Mouse (Mus musculus) midbrain, embryonic 16.5 days (tissue): ENCODE measurements at regions not wholly inside any gene's neighbourhood (a gene's known extent, or its start where the extent isn't known, plus 50 kb on each side); places are given as distances from the start of the nearest gene placed in this dataset.

Experiments used
- ATAC-seq: fragments of 200-750 bp; cut with Nextera tagmentation; 2 replicates; pipeline ENCODE4 v1.8.0; 2017; ENCODE audit warnings: moderate TSS enrichment
- H3K27ac ChIP-seq: fragments of 300-500 bp; sonication (generic); 2 replicates; pipeline ENCODE4 v1.5.1; 2014; ENCODE audit warnings: mild to moderate bottlenecking, low read length, mixed read lengths
- H3K27me3 ChIP-seq: fragments of 300-500 bp; sonication (generic); 2 replicates; pipeline ENCODE4 v1.6.1; 2014; ENCODE audit warnings: low read depth, low read length, mixed read lengths; ENCODE audit not compliant: control insufficient read depth, insufficient read depth
- H3K36me3 ChIP-seq: fragments of 300-500 bp; sonication (generic); 2 replicates; pipeline ENCODE4 v1.6.1; 2014; ENCODE audit warnings: mild to moderate bottlenecking, low read length, moderate library complexity, mixed read lengths; ENCODE audit not compliant: control insufficient read depth, insufficient read depth
- H3K4me1 ChIP-seq: fragments of 300-500 bp; sonication (generic); 2 replicates; pipeline ENCODE4 v1.6.1; 2014; ENCODE audit warnings: mild to moderate bottlenecking, low read length, mixed read lengths; ENCODE audit not compliant: control insufficient read depth, insufficient read depth
- H3K4me2 ChIP-seq: fragments of 300-500 bp; sonication (generic); 2 replicates; pipeline ENCODE4 v1.6.1; 2014; ENCODE audit warnings: mild to moderate bottlenecking, low read length, mixed read lengths
- H3K4me3 ChIP-seq: fragments of 300-500 bp; sonication (generic); 2 replicates; pipeline ENCODE4 v1.5.1; 2014; ENCODE audit warnings: low read depth, mild to moderate bottlenecking, low read length, moderate library complexity, mixed read lengths
- H3K9ac ChIP-seq: fragments of 300-500 bp; sonication (generic); 2 replicates; pipeline ENCODE4 v1.6.1; 2014; ENCODE audit warnings: low read depth, low read length, mixed read lengths
- H3K9me3 ChIP-seq: fragments of 300-500 bp; sonication (generic); replicated peaks from 2 replicates; pipeline ENCODE4 v1.6.1; 2014; ENCODE audit warnings: mild to moderate bottlenecking, low read length, mixed read lengths; ENCODE audit not compliant: control insufficient read depth, poor library complexity, severe bottlenecking
- WGBS: fragments of 180-500 bp; shearing (Covaris S2); extraction: QIAGEN DNeasy Blood & Tissue Kit; methylation state at CpG from one replicate; pipeline ENCODE4 v1.1.7; 2014; 5-methylcytosine and 5-hydroxymethylcytosine counted together

DNA sequence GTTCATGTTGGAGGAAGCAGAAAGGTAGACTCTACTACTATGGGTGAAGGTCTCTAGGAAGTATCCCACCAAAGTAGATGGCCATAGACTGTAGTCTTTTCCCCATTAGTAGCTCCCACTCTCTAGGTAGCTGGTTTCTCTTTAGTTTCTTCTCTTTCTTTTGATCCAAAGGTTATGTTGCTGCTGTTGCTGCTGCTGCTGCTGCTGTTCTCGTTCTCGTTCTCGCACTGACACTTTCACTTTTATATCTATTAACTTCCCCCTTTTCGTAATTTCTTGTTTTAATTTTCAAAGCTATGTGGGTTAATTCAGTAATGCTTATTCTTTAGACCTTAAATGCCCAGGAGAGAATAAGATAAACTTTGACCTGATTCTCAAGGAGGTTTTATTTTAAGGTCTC, 58.3 kb downstream of the Tmem100 start:
- WGBS, result 85% methylated on average over 4 of the region's 4 CpGs
- H3K4me2 ChIP-seq, result no peak overlapping the region
- no peak overlapping the region for H3K4me3 ChIP-seq
- no peaks in the 10 kb centered on the region for H3K9me3 ChIP-seq
- no peaks in the 10 kb centered on the region for H3K4me1 ChIP-seq
- ATAC-seq, result no peak
- H3K27me3 ChIP-seq, result no peaks in the 10 kb centered on the region
- no peak overlapping the region for H3K9ac ChIP-seq
- no peaks in the 10 kb centered on the region for H3K36me3 ChIP-seq
- H3K27ac ChIP-seq, result no peak overlapping the region

DNA sequence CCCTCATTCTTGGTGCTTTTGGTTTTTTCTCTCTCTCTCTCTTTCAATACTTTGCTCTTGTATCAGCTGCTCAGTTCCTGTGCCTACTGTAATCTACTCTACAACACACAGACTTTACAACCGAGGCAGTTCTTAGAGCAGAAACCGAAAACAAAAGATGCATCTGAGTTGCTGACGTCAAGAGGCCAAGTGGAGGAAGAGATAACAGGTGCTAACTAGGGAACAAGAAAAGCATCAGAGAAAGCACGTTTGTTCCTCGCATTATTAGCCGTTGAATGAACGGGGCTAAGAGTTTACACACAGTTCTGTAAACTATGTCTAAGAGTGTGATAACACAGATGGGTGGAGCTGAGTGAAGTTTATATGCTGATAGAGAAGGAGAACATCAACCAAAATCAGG, 63.9 kb downstream of the Tmem100 start:
- whole genome bisulfite sequencing, result 89% methylated on average over 7 of the region's 7 CpGs

DNA sequence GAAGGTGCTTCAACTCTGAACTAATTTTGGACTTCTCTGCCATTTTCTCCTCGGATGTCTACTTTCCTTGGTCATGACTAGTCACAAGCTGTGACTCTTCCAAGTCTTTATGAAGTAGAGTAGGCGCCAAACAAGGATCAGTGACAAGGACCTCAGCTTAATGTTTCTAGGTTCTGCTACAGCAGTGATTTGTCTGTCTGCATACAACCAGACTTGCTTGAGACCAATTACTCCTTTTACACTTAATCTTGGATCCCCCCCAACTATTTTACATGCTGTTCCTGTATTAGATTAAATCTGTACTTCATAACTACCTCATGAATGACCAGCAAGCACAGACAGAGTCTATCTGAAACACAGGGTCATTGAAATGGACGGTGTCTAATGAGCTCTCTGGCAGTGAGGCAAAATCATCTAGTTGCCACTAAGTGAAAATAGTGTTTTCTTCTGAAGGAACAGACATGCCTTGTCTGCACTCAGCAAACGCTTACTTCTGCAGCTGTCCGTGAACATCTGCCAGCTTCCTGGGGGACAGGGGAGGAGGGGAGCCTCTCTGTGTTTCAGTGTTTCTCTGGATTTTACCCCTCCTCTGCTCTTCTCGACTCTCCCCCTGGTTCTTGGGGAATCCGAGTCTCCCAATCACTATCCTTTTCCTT, 64.7 kb downstream of the Tmem100 start:
- Histone ChIP-seq H3K4me2 (no peak overlapping the region), H3K27ac (no peak overlapping the region), H3K27me3 (no peaks in the 10 kb centered on the region), H3K9ac (no peak overlapping the region), H3K9me3 (no peaks in the 10 kb centered on the region), H3K4me3 (no peak overlapping the region), H3K4me1 (no peaks in the 10 kb centered on the region), H3K36me3 (no peaks in the 10 kb centered on the region)
- WGBS, result 88% methylated on average over 7 of the region's 7 CpGs
- ATAC-seq, result no peak

More for the DNA sequence above, 63.9 kb downstream of the Tmem100 start:
- no peak overlapping the region for H3K27ac ChIP-seq
- H3K9ac ChIP-seq, result no peak overlapping the region
- H3K36me3 ChIP-seq, result no peaks in the 10 kb centered on the region
- no peaks in the 10 kb centered on the region for H3K4me1 ChIP-seq
- H3K9me3 ChIP-seq, result no peaks in the 10 kb centered on the region
- H3K4me2 ChIP-seq, result no peak overlapping the region
- no peaks in the 10 kb centered on the region for H3K27me3 ChIP-seq
- H3K4me3 ChIP-seq, result no peak overlapping the region
- no peak for ATAC-seq

GRCm38 (mm10) chr11:90098471-90098870, 68.3 kb downstream of the Tmem100 start:
- H3K9ac ChIP-seq, result no peak overlapping the region
- H3K9me3 ChIP-seq, result no peaks in the 10 kb centered on the region
- H3K4me1 ChIP-seq, result no peaks in the 10 kb centered on the region
- H3K4me3 ChIP-seq, result no peak overlapping the region
- no peak overlapping the region for H3K4me2 ChIP-seq
- 79% methylated on average over 7 of the region's 7 CpGs for WGBS
- no peak overlapping the region for H3K27ac ChIP-seq
- H3K27me3 ChIP-seq, result no peaks in the 10 kb centered on the region
- ATAC-seq, result no peak
- H3K36me3 ChIP-seq, result no peaks in the 10 kb centered on the region

DNA sequence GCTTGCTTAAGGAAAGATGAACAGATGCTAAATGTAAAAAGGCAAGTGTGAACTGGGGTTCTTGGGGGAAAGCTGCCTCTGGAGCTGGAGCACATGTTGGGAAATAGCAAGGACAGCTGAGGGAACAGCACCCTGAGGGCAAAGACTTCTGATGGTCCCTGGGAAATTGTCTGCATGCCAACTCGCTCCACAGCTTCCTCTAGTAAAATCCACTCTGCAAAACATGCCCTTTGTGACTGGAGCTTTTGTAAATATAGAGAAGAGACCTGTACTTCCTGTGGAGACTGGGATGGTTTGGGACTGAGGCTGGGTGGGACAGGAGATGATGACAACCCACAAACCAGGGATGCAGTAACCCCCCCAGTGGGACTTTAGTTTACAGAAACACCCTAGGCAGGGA, 69.0 kb downstream of the Tmem100 start:
- Histone ChIP-seq H3K4me2 (no peak overlapping the region), H3K9me3 (no peaks in the 10 kb centered on the region), H3K9ac (no peak overlapping the region), H3K4me3 (no peak overlapping the region), H3K27ac (no peak overlapping the region), H3K4me1 (no peaks in the 10 kb centered on the region), H3K27me3 (no peaks in the 10 kb centered on the region), H3K36me3 (no peaks in the 10 kb centered on the region)
- no peak for ATAC-seq
- WGBS, result 53% methylated on average over 1 of the region's 1 CpGs

DNA sequence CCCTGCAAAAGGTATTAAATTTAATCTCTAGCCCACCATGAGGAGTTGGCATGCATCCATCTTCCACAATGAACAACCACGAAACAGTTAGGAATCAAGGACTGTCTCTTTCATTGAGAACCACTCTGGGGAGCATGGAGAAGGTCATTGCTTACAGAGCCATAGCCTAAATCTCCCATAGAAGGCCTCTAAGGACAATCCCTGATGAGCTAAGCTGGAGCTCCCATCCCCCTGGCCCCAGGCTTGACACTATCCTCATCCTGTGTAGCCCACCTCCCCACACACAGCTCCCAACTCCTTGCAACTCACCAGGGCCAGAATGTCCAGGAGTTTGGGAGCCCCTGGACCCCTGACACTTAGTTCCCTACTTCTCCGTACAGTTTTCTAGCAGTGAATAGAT, 70.0 kb downstream of the Tmem100 start:
- ATAC-seq, result no peak
- no peaks in the 10 kb centered on the region for H3K9me3 ChIP-seq
- H3K4me1 ChIP-seq, result no peaks in the 10 kb centered on the region
- H3K27me3 ChIP-seq, result no peaks in the 10 kb centered on the region
- no peak overlapping the region for H3K4me3 ChIP-seq
- H3K4me2 ChIP-seq, result no peak overlapping the region
- H3K9ac ChIP-seq, result no peak overlapping the region
- no peaks in the 10 kb centered on the region for H3K36me3 ChIP-seq
- WGBS, result 88% methylated on average over 2 of the region's 2 CpGs
- no peak overlapping the region for H3K27ac ChIP-seq

DNA sequence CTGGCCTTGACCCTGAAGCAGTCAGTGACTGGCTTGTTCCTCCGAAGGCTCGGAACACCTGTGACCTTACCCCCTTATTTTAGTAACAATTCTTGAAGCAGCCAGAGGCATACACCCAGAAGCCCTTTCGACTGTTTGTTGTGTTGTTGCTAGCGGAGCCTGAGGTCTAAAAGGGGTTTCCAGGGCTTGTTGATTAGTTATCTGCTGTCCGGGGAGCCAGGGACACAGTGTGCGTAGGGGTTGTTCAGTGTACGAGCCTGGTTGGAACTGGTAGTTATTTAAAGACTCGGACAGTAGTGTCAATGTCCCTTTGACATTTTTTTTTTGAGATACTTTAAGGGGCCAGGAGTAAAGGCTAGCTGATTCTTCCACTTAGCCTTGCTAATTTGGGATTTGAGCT, 71.1 kb downstream of the Tmem100 start:
- no peak overlapping the region for H3K27ac ChIP-seq
- no peaks in the 10 kb centered on the region for H3K36me3 ChIP-seq
- H3K4me3 ChIP-seq, result no peak overlapping the region
- H3K27me3 ChIP-seq, result no peaks in the 10 kb centered on the region
- no peaks in the 10 kb centered on the region for H3K4me1 ChIP-seq
- H3K9me3 ChIP-seq, result no peaks in the 10 kb centered on the region
- no peak for ATAC-seq
- H3K4me2 ChIP-seq, result no peak overlapping the region
- WGBS, result 84% methylated on average over 8 of the region's 8 CpGs
- H3K9ac ChIP-seq, result no peak overlapping the region

DNA sequence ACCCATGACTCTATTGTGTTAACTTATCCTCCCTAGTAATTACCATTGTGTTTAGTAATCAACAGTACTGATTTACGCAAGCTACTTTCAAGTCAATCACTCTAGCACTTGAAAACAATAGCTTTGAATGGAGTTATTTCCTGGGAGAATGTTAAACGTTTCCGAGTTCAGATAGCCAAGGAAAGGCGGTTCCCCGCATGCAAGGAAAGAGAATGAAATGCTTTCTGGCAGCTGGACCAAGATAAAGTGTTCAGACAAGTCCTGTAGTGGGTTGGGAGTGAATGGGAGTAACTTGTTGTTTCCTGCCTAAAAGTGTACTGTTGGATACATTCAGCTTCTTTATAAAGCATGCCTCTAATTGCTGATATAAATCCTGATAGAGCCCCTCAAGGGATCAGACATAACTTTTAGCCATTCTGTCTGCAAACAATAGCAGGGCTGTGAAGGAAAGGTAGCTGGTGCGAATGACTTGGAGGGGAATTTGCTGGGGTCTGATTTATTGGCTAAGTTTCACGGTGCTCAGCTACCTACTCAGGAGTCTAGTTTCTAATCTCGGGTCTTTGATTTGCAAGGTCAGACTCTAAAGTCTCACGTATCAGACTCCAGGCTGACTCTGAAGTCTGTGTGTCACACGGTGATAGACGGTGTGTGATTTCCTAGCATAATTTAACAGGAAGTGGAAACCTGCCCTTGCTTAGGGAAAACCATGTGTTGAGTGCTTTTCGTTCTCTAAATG, 76.1 kb downstream of the Tmem100 start:
- H3K4me2 ChIP-seq, result no peak overlapping the region
- no peak overlapping the region for H3K4me3 ChIP-seq
- no peaks in the 10 kb centered on the region for H3K9me3 ChIP-seq
- no peak for ATAC-seq
- H3K27ac ChIP-seq, result no peak overlapping the region
- WGBS, result 79% methylated on average over 12 of the region's 12 CpGs
- H3K9ac ChIP-seq, result no peak overlapping the region
- H3K27me3 ChIP-seq, result no peaks in the 10 kb centered on the region
- no peaks in the 10 kb centered on the region for H3K4me1 ChIP-seq
- no peaks in the 10 kb centered on the region for H3K36me3 ChIP-seq

DNA sequence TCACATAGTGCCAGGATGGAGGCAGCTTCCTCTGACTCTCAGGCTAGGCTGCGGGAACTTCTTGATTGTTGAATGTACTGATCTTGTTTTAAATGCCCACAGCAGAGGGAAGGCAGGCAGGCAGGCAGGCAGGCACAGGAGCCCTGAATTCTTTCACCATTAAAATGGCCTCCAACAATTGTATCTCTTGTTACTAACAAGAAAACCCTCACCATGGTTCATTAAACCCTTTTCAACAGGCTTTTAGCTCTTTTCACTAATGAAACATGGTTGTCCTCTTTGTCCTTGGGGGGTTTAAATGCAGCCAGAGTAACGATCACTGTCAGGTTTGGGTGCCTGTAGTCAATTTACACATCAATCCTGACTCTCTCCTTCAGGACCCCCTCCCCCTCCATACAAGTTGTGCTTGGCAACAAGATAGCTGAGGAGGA, 77.8 kb upstream of the Gm45716 start:
- WGBS, result 5% methylated on average over 2 of the region's 2 CpGs
- no peak for ATAC-seq
- H3K4me3 ChIP-seq, result no peak overlapping the region
- H3K9ac ChIP-seq, result no peak overlapping the region
- H3K9me3 ChIP-seq, result no peaks in the 10 kb centered on the region
- no peaks in the 10 kb centered on the region for H3K36me3 ChIP-seq
- no peak overlapping the region for H3K4me2 ChIP-seq
- no peak overlapping the region for H3K27ac ChIP-seq
- H3K4me1 ChIP-seq, result no peaks in the 10 kb centered on the region
- H3K27me3 ChIP-seq, result no peaks in the 10 kb centered on the region
